Mouse (Mus musculus) CH12.LX (cell line): ENCODE data around the gene Iah1. TPM values are rescaled to one million over a fixed set of nuclear protein-coding genes. Genes with fewer than 3 reads are reported as not detected.

Experiments used
- DNase-seq: peaks from one replicate; pipeline ENCODE4 v3.0.0-alpha.2; 2013; ENCODE audit errors: extremely low read depth
- H3K27ac ChIP-seq: 2 replicates; pipeline ENCODE4 v1.5.1; 2012; ENCODE audit warnings: low read depth, mild to moderate bottlenecking, control low read depth, moderate library complexity; ENCODE audit not compliant: insufficient read depth
- H3K27me3 ChIP-seq: replicated peaks from 2 replicates; pipeline ENCODE3; 2012; ENCODE audit warnings: inconsistent platforms
- H3K36me3 ChIP-seq, 2 experiments: replicated peaks in 1 of 2; 2 replicates each; pipeline versions ENCODE3 to v1.6.1; 2012; ENCODE audit warnings: inconsistent platforms in 1 of 2, low read length in 1 of 2, mild to moderate bottlenecking in 1 of 2, mixed read lengths in 1 of 2, moderate library complexity in 1 of 2; ENCODE audit not compliant: control insufficient read depth in 1 of 2, insufficient read depth in 1 of 2
- H3K4me1 ChIP-seq, 2 experiments: 2 replicates each; pipeline ENCODE4 v1.6.1; 2012; ENCODE audit warnings: inconsistent platforms in 1 of 2, moderate library complexity in 1 of 2; ENCODE audit not compliant: insufficient read depth in 2 of 2, control insufficient read depth in 1 of 2
- H3K4me2 ChIP-seq: 2 replicates; pipeline ENCODE4 v1.6.1; 2012; ENCODE audit warnings: low read depth, mild to moderate bottlenecking, control low read depth; ENCODE audit not compliant: poor library complexity, insufficient read depth, severe bottlenecking
- H3K4me3 ChIP-seq, 3 experiments: fragments of 150-350 bp in 1 of 3; sonication (generic) in 1 of 3; replicated peaks in 1 of 3; 2 replicates each; pipeline versions ENCODE3 to v1.5.1; 2011 to 2012; ENCODE audit warnings: low read depth in 2 of 3, low read length in 2 of 3, mild to moderate bottlenecking in 2 of 3, moderate library complexity in 2 of 3, control low read depth in 1 of 3, improper control_type of control experiment in 1 of 3, inconsistent platforms in 1 of 3, mixed read lengths in 1 of 3; ENCODE audit not compliant: poor library complexity in 1 of 3
- H3K79me2 ChIP-seq: replicated peaks from 2 replicates; pipeline ENCODE4 v1.6.1; 2012; ENCODE audit warnings: mild to moderate bottlenecking, moderate library complexity; ENCODE audit not compliant: control insufficient read depth, poor library complexity, insufficient read depth, severe bottlenecking; ENCODE audit errors: extremely low read depth
- H3K9ac ChIP-seq: 2 replicates; pipeline ENCODE4 v1.6.1; 2012; ENCODE audit warnings: low read depth, mild to moderate bottlenecking, control low read depth, moderate library complexity; ENCODE audit not compliant: insufficient read depth
- H3K9me3 ChIP-seq: replicated peaks from 2 replicates; pipeline ENCODE3; 2012; ENCODE audit warnings: low read length, inconsistent platforms, mixed read lengths
- CHD1 ChIP-seq: IDR thresholded peaks from 2 replicates; pipeline ENCODE4 v1.6.1; 2012; ENCODE audit warnings: low read depth, low read length, improper control_type of control experiment, inconsistent platforms
- CHD2 ChIP-seq: IDR thresholded peaks from 2 replicates; pipeline ENCODE4 v1.6.1; 2011; ENCODE audit warnings: low read length, improper control_type of control experiment
- E2F4 ChIP-seq: IDR thresholded peaks from 2 replicates; pipeline ENCODE4 v1.6.1; 2011; ENCODE audit warnings: low read depth, low read length, improper control_type of control experiment; ENCODE audit not compliant: insufficient replicate concordance
- EP300 ChIP-seq: IDR thresholded peaks from 2 replicates; pipeline ENCODE4 v1.6.1; 2011; ENCODE audit warnings: low read length, improper control_type of control experiment
- ETS1 ChIP-seq: conservative IDR thresholded peaks from 2 replicates; pipeline ENCODE4 v1.6.1; 2012; ENCODE audit warnings: low read depth, mild to moderate bottlenecking, inconsistent platforms, low read length, improper control_type of control experiment, moderate library complexity
- HCFC1 ChIP-seq: IDR thresholded peaks from 2 replicates; pipeline ENCODE4 v1.6.1; 2012; ENCODE audit warnings: low read depth, mild to moderate bottlenecking, inconsistent platforms, low read length, improper control_type of control experiment
- IRF4 ChIP-seq: IDR thresholded peaks from 2 replicates; pipeline ENCODE4 v1.6.1; 2014; ENCODE audit warnings: low read depth, mild to moderate bottlenecking, inconsistent platforms, low read length, improper control_type of control experiment
- JUN ChIP-seq: IDR thresholded peaks from 2 replicates; pipeline ENCODE4 v1.6.1; 2011; ENCODE audit warnings: low read depth, mild to moderate bottlenecking, low read length, improper control_type of control experiment, moderate library complexity; ENCODE audit not compliant: insufficient read depth
- JUND ChIP-seq: conservative IDR thresholded peaks from 2 replicates; pipeline ENCODE4 v1.6.1; 2011; ENCODE audit warnings: low read depth, low read length, improper control_type of control experiment
- KAT2A ChIP-seq: IDR thresholded peaks from 2 replicates; pipeline ENCODE4 v1.6.1; 2012; ENCODE audit warnings: low read length, improper control_type of control experiment, inconsistent platforms; ENCODE audit not compliant: insufficient replicate concordance
- MEF2A ChIP-seq: IDR thresholded peaks from 2 replicates; pipeline ENCODE4 v1.6.1; 2014; ENCODE audit warnings: low read depth, mild to moderate bottlenecking, inconsistent platforms, low read length, improper control_type of control experiment, borderline replicate concordance
- NELFE ChIP-seq: IDR thresholded peaks from 2 replicates; pipeline ENCODE4 v1.6.1; 2011; ENCODE audit warnings: low read depth, low read length, improper control_type of control experiment
- POLR2AphosphoS2 ChIP-seq: IDR thresholded peaks from 2 replicates; pipeline ENCODE4 v1.6.1; 2011; ENCODE audit warnings: low read depth, low read length, improper control_type of control experiment
- RAD21 ChIP-seq: IDR thresholded peaks from 2 replicates; pipeline ENCODE4 v1.6.1; 2011; ENCODE audit warnings: low read depth, mild to moderate bottlenecking, low read length, improper control_type of control experiment, moderate library complexity
- SIN3A ChIP-seq: IDR thresholded peaks from 2 replicates; pipeline ENCODE4 v1.6.1; 2012; ENCODE audit warnings: low read length, improper control_type of control experiment, inconsistent platforms
- TBP ChIP-seq: conservative IDR thresholded peaks from 2 replicates; pipeline ENCODE4 v1.6.1; 2011; ENCODE audit warnings: low read depth, low read length, improper control_type of control experiment
- TCF12 ChIP-seq: IDR thresholded peaks from 2 replicates; pipeline ENCODE4 v1.6.1; 2014; ENCODE audit warnings: low read depth, mild to moderate bottlenecking, inconsistent platforms, low read length, improper control_type of control experiment
- USF2 ChIP-seq: conservative IDR thresholded peaks from 2 replicates; pipeline ENCODE4 v1.6.1; 2011; ENCODE audit warnings: low read depth, low read length, improper control_type of control experiment
- ZKSCAN1 ChIP-seq: IDR thresholded peaks from 2 replicates; pipeline ENCODE4 v1.6.1; 2012; ENCODE audit warnings: low read depth, inconsistent platforms, low read length, improper control_type of control experiment, borderline replicate concordance
- ZMIZ1 ChIP-seq: IDR thresholded peaks from 2 replicates; pipeline ENCODE4 v1.6.1; 2012; ENCODE audit warnings: low read depth, mild to moderate bottlenecking, inconsistent platforms, low read length, improper control_type of control experiment
- dilution Hi-C: fragments of 300-500 bp; cut with MboI; formaldehyde crosslinking; loops from 2 replicates; pipeline ENCODE4 v1.14.3; 2020; ENCODE audit warnings: low sequenced_read_pairs; ENCODE audit not compliant: extremely low pct_unique_long_range_greater_than_20kb, extremely low pct_ligation_motif_present
- in situ Hi-C: fragments of 300-500 bp; cut with MboI; formaldehyde crosslinking; loops from 3 replicates; pipeline ENCODE4 v1.14.3; 2019; ENCODE audit warnings: low sequenced_read_pairs, low pct_ligation_motif_present, low pct_unique_long_range_greater_than_20kb, mixed read lengths
- polyA plus RNA-seq: library from polyadenylated mRNA; unstranded; fragments of >175 nt; gene quantifications from 2 replicates; pipeline ENCODE4 v1.2.1, GENCODE M21; 2012; ENCODE audit warnings: low read depth; ENCODE audit not compliant: insufficient read length
- total RNA-seq, 2 experiments: library from RNA; depleted of rRNA; stranded (reverse); fragments of 300-350 nt in 1 of 2; fragments of >200 nt in 1 of 2; gene quantifications; 2 replicates each; pipeline ENCODE4 v1.2.3; 2012 to 2014

The Iah1 gene
- total and polyA plus RNA-seq, 3 experiments, result 62.2 to 126 (median 106) TPM

GRCm38 (mm10) chr12:21298856-21299255 is 17.3 kb upstream of the Iah1 start:
- Histone ChIP-seq H3K4me3 (no peak overlapping the region), H3K27ac (no peak overlapping the region), H3K4me1 (no peaks in the 10 kb centered on the region), H3K4me2 (no peak overlapping the region), H3K9me3 (no peaks in the 10 kb centered on the region), H3K36me3 (peaks cover 75 to 89% of the 10 kb centered on the region in 2 experiments), H3K79me2 (no peaks in the 10 kb centered on the region), H3K9ac (no peak overlapping the region), H3K27me3 (no peaks in the 10 kb centered on the region)
- in situ Hi-C loops (loop anchor here (25.0 kb wide), 1 partner anchor 313 kb away; no protein-coding TSS in a partner anchor), dilution Hi-C loops (no loop called here)
- TF ChIP-seq JUN (no peak), TBP (no peak), ETS1 (no peak), CHD2 (no peak), TCF12 (no peak), HCFC1 (no peak), E2F4 (no peak), JUND (no peak), NELFE (no peak), EP300 (no peak), ZMIZ1 (no peak), RAD21 (no peak), ZKSCAN1 (no peak), MEF2A (no peak), SIN3A (no peak)
- no peak for DNase-seq

- H3K9me3 ChIP-seq, result no peaks in the 10 kb centered on the region
- no peak for TF ChIP-seq USF2
- no peak for TF ChIP-seq ZMIZ1
- TF ChIP-seq KAT2A, result no peak
- TF ChIP-seq MEF2A, result no peak
- TF ChIP-seq IRF4, result no peak
- TF ChIP-seq POLR2AphosphoS2, result no peak
- TF ChIP-seq CHD1, result no peak
- TF ChIP-seq ETS1, result no peak
- in situ Hi-C loops (no loop called here), dilution Hi-C loops (no loop called here)
- H3K27me3 ChIP-seq, result no peaks in the 10 kb centered on the region
- H3K4me3 ChIP-seq, result no peak overlapping the region
- peaks cover 72 to 88% of the 10 kb centered on the region in 2 experiments for H3K36me3 ChIP-seq
- no peaks in the 10 kb centered on the region; the same call in 1 of the 2 replicates for H3K79me2 ChIP-seq
- H3K4me1 ChIP-seq, result no peaks in the 10 kb centered on the region
- DNase-seq, result no peak
- no peak overlapping the region for H3K27ac ChIP-seq
- no peak overlapping the region for H3K9ac ChIP-seq
- no peak overlapping the region for H3K4me2 ChIP-seq
These were observed 14.9 kb upstream of the Iah1 start for GRCm38 (mm10) chr12:21301324-21301723.
